Mouse (Mus musculus) heart, embryonic 16.5 days (tissue): ENCODE data around the gene Pbxip1. TPM values are rescaled to one million over a fixed set of nuclear protein-coding genes. Genes with fewer than 3 reads are reported as not detected.

ENCODE experiments used
- ATAC-seq: fragments of 200-750 bp; cut with Nextera tagmentation; replicated peaks from 2 replicates; pipeline ENCODE4 v1.8.0; 2017; ENCODE audit warnings: moderate number of reproducible peaks; ENCODE audit not compliant: insufficient read depth, low FRiP score; ENCODE audit errors: extremely low read depth
- H3K27ac ChIP-seq: fragments of 300-500 bp; sonication (generic); 2 replicates; pipeline ENCODE4 v1.5.1; 2014; ENCODE audit warnings: mild to moderate bottlenecking, low read length, control low read depth, moderate library complexity
- H3K27me3 ChIP-seq: fragments of 300-500 bp; sonication (generic); 2 replicates; pipeline ENCODE4 v1.6.1; 2014; ENCODE audit warnings: low read length, mixed read lengths; ENCODE audit not compliant: control insufficient read depth, insufficient read depth
- H3K36me3 ChIP-seq: fragments of 300-500 bp; sonication (generic); 2 replicates; pipeline ENCODE4 v1.6.1; 2014; ENCODE audit not compliant: control insufficient read depth, insufficient read depth
- H3K4me1 ChIP-seq: fragments of 300-500 bp; sonication (generic); 2 replicates; pipeline ENCODE4 v1.6.1; 2014; ENCODE audit warnings: low read length, mixed read lengths; ENCODE audit not compliant: control insufficient read depth, insufficient read depth
- H3K4me2 ChIP-seq: fragments of 300-500 bp; sonication (generic); 2 replicates; pipeline ENCODE4 v1.6.1; 2014; ENCODE audit warnings: low read depth, mild to moderate bottlenecking, control low read depth, low read length
- H3K4me3 ChIP-seq: fragments of 300-500 bp; sonication (generic); 2 replicates; pipeline ENCODE4 v1.5.1; 2014; ENCODE audit warnings: mild to moderate bottlenecking, control low read depth, low read length
- H3K9ac ChIP-seq: fragments of 300-500 bp; sonication (generic); 2 replicates; pipeline ENCODE4 v1.6.1; 2014; ENCODE audit warnings: low read length, control low read depth
- H3K9me3 ChIP-seq: fragments of 300-500 bp; sonication (generic); replicated peaks from 2 replicates; pipeline ENCODE4 v1.6.1; 2016; ENCODE audit warnings: low read length; ENCODE audit not compliant: control insufficient read depth
- whole genome bisulfite sequencing: fragments of 180-500 bp; shearing (Covaris S2); extraction: QIAGEN DNeasy Blood & Tissue Kit; methylation state at CpG from one replicate; pipeline ENCODE4 v1.1.7; 2014; 5-methylcytosine and 5-hydroxymethylcytosine counted together
- polyA plus RNA-seq: library from polyadenylated mRNA; unstranded; fragments of >200 nt; fragmentation: Nextera tagmentation; extraction: Ambion mirVana; gene quantifications from 2 replicates; pipeline ENCODE4 v1.2.1, GENCODE M21; 2015

The Pbxip1 gene
- polyA plus RNA-seq: 67.5 and 74.8 TPM in 2 replicates

GRCm38 (mm10) chr3:89436176-89437113 is at the start of gene Pbxip1:
Pbxip1 (plus strand) TSS chr3:89436706.
- Histone ChIP-seq H3K36me3 (peaks cover 16% of the 10 kb centered on the region), H3K4me3 (peak within 1 kb of the TSS; percentile 76), H3K27ac (peak within 1 kb of the TSS; percentile 86), H3K4me1 (peaks cover 11% of the 10 kb centered on the region), H3K4me2 (peak within 1 kb of the TSS; percentile 77), H3K9me3 (no peaks in the 10 kb centered on the region), H3K27me3 (no peaks in the 10 kb centered on the region), H3K9ac (peak within 1 kb of the TSS; percentile 79)
- WGBS: 3% methylated on average over 16 of the region's 16 CpGs
- peak; percentile 89 for ATAC-seq

- ATAC-seq: no peak
- WGBS: 85% methylated on average over 11 of the region's 11 CpGs
- Histone ChIP-seq H3K9me3 (no peaks in the 10 kb centered on the region), H3K36me3 (no peaks in the 10 kb centered on the region), H3K4me3 (no peak overlapping the region), H3K9ac (no peak overlapping the region), H3K27me3 (no peaks in the 10 kb centered on the region), H3K4me2 (no peak overlapping the region), H3K27ac (no peak overlapping the region), H3K4me1 (peaks cover 15% of the 10 kb centered on the region)
Observed at GRCm38 (mm10) chr3:89387632-89388031, 48.9 kb upstream of the Pbxip1 start.

DNA sequence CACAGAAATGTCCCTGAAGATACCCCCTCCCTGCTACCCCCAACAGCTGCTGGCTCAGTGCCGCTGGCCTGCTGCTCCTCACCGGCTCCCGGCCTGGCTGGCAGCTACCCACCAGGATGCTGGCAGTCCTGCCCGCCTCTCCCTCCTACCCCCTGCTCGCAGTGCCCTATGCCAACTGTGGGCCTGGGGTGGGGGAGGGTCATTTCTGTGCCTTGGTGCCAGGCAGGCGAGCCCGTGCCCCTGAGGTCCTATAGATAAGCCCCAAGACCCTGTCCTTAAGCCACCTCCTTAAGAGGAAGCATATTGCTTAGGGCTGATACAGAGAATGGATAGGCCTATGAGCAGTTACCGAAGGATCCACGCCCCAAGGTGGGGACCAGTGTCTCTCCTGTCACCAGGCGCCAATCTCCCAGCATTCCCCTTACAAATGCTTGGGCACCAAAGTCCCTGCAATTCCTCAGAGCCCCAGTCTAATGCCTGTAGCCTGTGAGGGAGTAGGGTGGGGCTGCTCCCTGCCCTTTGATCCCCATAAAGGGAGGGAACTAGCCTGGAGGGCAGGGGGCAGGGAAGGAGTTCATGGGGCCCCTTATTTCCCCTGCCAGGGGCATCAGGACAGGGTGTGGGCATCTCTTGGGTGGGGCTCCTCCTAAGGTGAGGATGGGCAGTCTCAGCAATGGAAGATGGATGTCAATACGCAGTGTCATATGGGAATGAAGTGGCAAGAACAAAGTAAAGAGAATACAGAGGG is 48.2 kb upstream of the Pbxip1 start:
- Histone ChIP-seq H3K9me3 (no peaks in the 10 kb centered on the region), H3K4me1 (peaks cover 15% of the 10 kb centered on the region), H3K27me3 (no peaks in the 10 kb centered on the region), H3K4me2 (no peak overlapping the region), H3K4me3 (no peak overlapping the region), H3K27ac (no peak overlapping the region), H3K36me3 (no peaks in the 10 kb centered on the region), H3K9ac (no peak overlapping the region)
- WGBS: 74% methylated on average over 11 of the region's 11 CpGs
- no peak for ATAC-seq

DNA sequence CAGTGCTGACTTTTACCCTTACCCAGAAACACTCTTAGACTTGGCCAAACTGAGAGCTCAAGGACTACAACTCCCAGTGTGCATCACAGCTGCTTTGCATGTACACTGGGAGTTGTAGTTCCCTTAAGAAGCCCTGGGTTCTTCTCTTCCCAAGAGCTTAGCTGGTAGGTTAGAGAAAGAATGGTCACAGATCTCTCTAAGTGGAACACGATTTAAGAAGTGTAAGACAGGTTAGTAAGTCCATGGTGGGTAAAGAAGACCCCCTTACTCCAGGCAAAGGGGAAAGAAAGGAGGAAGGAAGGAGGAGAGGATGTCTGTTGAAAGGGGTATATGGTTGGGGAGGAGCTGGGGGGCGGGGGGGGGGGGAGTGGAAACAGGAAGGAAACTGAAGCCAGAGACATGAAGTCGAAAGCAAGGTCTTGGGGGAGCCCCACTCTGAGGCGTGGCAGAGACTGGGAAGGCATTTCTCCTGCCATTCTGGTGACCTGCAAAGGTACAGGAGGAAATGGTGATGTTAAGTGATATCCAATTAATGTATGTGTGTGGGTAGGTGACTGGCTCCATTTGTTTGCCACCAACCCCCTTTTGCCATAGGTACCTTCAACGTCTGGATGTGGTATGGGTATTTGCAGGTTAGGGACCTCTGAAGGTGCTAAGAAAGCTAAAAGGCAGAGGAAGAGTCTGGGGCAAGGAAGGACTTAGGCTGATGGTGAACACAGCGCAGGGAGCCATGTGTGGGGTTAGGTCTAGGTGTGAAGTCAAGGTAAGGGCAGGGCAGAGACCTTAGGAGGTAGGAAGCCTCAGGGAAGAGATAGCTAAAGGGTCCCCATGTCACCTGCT is 47.4 kb upstream of the Pbxip1 start:
- no peak overlapping the region for H3K27ac ChIP-seq
- WGBS: 56% methylated on average over 6 of the region's 6 CpGs
- ATAC-seq: no peak
- H3K4me2 ChIP-seq: no peak overlapping the region
- no peaks in the 10 kb centered on the region for H3K36me3 ChIP-seq
- H3K9ac ChIP-seq: no peak overlapping the region
- no peak overlapping the region for H3K4me3 ChIP-seq
- no peaks in the 10 kb centered on the region for H3K27me3 ChIP-seq
- H3K4me1 ChIP-seq: peaks cover 15% of the 10 kb centered on the region
- no peaks in the 10 kb centered on the region for H3K9me3 ChIP-seq

DNA sequence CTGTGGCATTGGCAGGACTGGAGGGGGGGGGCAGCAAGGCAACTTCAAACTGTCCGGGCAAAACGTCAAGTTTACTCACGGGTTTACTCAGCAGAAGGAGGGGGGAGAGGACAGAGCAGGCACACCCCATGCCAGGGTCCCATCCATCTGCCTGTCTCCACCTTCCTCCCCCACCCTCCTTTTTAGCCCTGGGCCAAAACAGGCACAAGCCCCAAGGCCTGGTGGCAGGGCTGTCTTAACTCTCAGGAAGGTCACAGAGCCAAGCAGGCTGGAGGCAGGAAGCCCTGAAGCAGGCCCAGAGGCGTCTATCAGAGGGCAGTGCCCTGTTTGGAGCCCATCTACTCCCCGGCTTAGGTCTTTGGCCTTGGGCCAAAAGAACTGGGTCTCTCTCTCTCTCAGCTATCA is 46.4 kb upstream of the Pbxip1 start:
- H3K9me3 ChIP-seq: no peaks in the 10 kb centered on the region
- H3K27ac ChIP-seq: peak overlapping the region; percentile 73
- peaks cover 15% of the 10 kb centered on the region for H3K4me1 ChIP-seq
- 27% methylated on average over 5 of the region's 5 CpGs for WGBS
- no peak overlapping the region for H3K9ac ChIP-seq
- no peak for ATAC-seq
- H3K4me2 ChIP-seq: no peak overlapping the region
- no peaks in the 10 kb centered on the region for H3K36me3 ChIP-seq
- no peak overlapping the region for H3K4me3 ChIP-seq
- no peaks in the 10 kb centered on the region for H3K27me3 ChIP-seq

DNA sequence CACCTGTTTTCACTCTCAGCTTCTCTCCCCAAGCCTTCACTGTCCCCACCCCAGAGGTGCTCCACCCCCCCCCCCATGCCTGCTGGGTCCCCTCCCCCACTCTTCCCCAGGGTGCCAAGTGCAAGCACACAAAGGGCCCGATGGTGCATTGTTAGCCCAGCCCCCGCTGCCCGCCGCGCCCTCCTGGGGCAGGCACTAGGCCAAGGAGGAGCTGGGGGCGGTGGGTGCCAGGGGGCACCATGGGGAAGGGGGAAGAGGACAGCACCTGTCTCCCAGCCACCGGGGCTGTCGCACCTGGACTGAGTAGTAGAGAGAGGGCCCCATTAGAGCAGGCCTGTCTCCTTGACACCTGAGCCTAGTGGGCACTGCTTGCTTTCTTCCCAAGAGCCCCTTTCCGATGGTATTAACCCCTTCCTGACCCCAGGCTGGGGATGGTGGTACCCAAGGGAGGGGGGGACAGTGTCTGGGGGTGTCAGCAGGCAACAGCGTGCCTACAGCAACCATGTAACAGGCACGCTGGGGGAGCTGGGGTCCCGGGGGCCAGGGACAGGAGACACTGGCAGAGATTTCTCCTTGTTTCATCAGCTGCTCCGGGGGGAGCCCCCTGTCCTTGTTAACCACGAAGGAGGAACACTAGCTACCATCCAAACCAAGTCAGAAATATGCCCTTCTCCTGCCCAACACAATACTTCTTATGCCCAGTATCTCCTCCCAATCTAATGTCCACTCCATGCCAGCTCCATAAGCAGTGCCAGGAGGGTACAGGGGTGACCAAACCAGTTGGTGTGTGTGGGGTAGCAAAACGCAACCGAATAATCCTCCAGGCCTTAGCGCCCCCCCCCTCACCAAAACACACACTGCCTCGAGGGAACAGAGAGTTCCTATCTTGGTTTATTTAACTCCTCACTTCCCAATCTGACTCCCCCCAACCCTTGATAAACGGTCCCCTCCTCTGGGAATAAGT is 45.5 kb upstream of the Pbxip1 start:
- Histone ChIP-seq H3K4me2 (peak overlapping the region; percentile 90), H3K9me3 (no peaks in the 10 kb centered on the region), H3K4me1 (peaks cover 24% of the 10 kb centered on the region), H3K9ac (peak overlapping the region; percentile 88), H3K27ac (peak overlapping the region; percentile 73), H3K36me3 (no peaks in the 10 kb centered on the region), H3K4me3 (peak overlapping the region; percentile 77), H3K27me3 (no peaks in the 10 kb centered on the region)
- 16% methylated on average over 19 of the region's 19 CpGs for whole genome bisulfite sequencing
- ATAC-seq: no peak

GRCm38 (mm10) chr3:89391663-89392511 is 44.6 kb upstream of the Pbxip1 start:
- peaks cover 29% of the 10 kb centered on the region for H3K4me1 ChIP-seq
- peak overlapping the region; percentile 88 for H3K9ac ChIP-seq
- H3K36me3 ChIP-seq: no peaks in the 10 kb centered on the region
- peak overlapping the region; percentile 90 for H3K4me2 ChIP-seq
- peak overlapping the region; percentile 77 for H3K4me3 ChIP-seq
- no peaks in the 10 kb centered on the region for H3K9me3 ChIP-seq
- peak overlapping the region; percentile 73 for H3K27ac ChIP-seq
- H3K27me3 ChIP-seq: no peaks in the 10 kb centered on the region
- under 1% methylated on average over 55 of the region's 56 CpGs for WGBS
- no peak for ATAC-seq
